Mouse (Mus musculus): ENCODE results near the gene Trim33. TPM values are rescaled to one million over a fixed set of nuclear protein-coding genes. Genes with fewer than 3 reads are reported as not detected.

Gene Trim33
- polyA plus RNA-seq, 2 experiments, result 4.7 to 6.7 TPM

- Histone ChIP-seq H3K9me3 (ENCODE audit: control insufficient read depth, low read length) (no peaks in the 10 kb centered on the region), H3K36me3 (replicated peaks; ENCODE audit: control insufficient read depth, insufficient read depth, low read depth) (peaks cover 19% of the 10 kb centered on the region), H3K4me1 (replicated peaks; ENCODE audit: control insufficient read depth in 2 of 2, insufficient read depth in 2 of 2, low read length in 1 of 2) (peaks cover 0 to 2% of the 10 kb centered on the region in 2 experiments; a peak in 1 of 4 replicates), H3K4me3 (ENCODE audit: insufficient read depth in 1 of 2, low read depth in 2 of 2, low read length in 2 of 2) (no peak overlapping the region), H3K4me2 (ENCODE audit: low read depth) (peak overlapping the region; percentile 1; the same call in 1 of the 2 replicates), H3K27me3 (ENCODE audit: control insufficient read depth, insufficient read depth, low read length) (no peaks in the 10 kb centered on the region), H3K27ac (no peak overlapping the region), H3K9ac (replicated peaks) (no peak overlapping the region)
- DNase-seq (ENCODE audit: low read depth in 3 of 3, low spot score in 3 of 3), result peak in 1 of 3 experiments; percentile 30
- TF ChIP-seq CTCF (IDR thresholded peaks at IDR 0.05; ENCODE audit: low read depth), result no peak
- peak; percentile 78 for TF ChIP-seq EP300 (IDR thresholded peaks at IDR 0.05; ENCODE audit: low read depth)
- 29% methylated on average over 5 of the region's 5 CpGs for WGBS (ENCODE audit: insufficient replicate concordance)
- peak; percentile 80 for ATAC-seq (ENCODE audit: insufficient read depth)
Observed at GRCm38 (mm10) chr3:103353518-103353917, 74.4 kb downstream of the Trim33 start.

- Histone ChIP-seq H3K4me3 (ENCODE audit: insufficient read depth in 1 of 2, low read depth in 2 of 2, low read length in 2 of 2) (no peak overlapping the region), H3K36me3 (replicated peaks; ENCODE audit: control insufficient read depth, insufficient read depth, low read depth) (peaks cover 19% of the 10 kb centered on the region), H3K4me2 (ENCODE audit: low read depth) (no peak overlapping the region), H3K27me3 (ENCODE audit: control insufficient read depth, insufficient read depth, low read length) (no peaks in the 10 kb centered on the region), H3K4me1 (replicated peaks; ENCODE audit: control insufficient read depth in 2 of 2, insufficient read depth in 2 of 2, low read length in 1 of 2) (peaks cover 0 to 2% of the 10 kb centered on the region in 2 experiments; a peak in 1 of 4 replicates), H3K9me3 (ENCODE audit: control insufficient read depth, low read length) (no peaks in the 10 kb centered on the region), H3K9ac (replicated peaks) (no peak overlapping the region), H3K27ac (no peak overlapping the region)
- TF ChIP-seq CTCF (IDR thresholded peaks at IDR 0.05; ENCODE audit: low read depth), result no peak
- TF ChIP-seq EP300 (IDR thresholded peaks at IDR 0.05; ENCODE audit: low read depth), result no peak
- DNase-seq (ENCODE audit: low read depth in 3 of 3, low spot score in 3 of 3) (no peak), ATAC-seq (ENCODE audit: insufficient read depth) (peak; percentile 59; the same call in 1 of the 2 replicates)
- WGBS (ENCODE audit: insufficient replicate concordance), result 19% methylated on average over 2 of the region's 2 CpGs
Observed at GRCm38 (mm10) chr3:103354041-103354440, 74.9 kb downstream of the Trim33 start.

- Histone ChIP-seq H3K9me3 (ENCODE audit: control insufficient read depth, low read length) (no peaks in the 10 kb centered on the region), H3K36me3 (replicated peaks; ENCODE audit: control insufficient read depth, insufficient read depth, low read depth) (peaks cover 5% of the 10 kb centered on the region; the same call in 1 of the 2 replicates), H3K4me2 (ENCODE audit: low read depth) (no peak overlapping the region), H3K27ac (no peak overlapping the region), H3K27me3 (ENCODE audit: control insufficient read depth, insufficient read depth, low read length) (no peaks in the 10 kb centered on the region), H3K9ac (replicated peaks) (no peak overlapping the region), H3K4me1 (replicated peaks; ENCODE audit: control insufficient read depth in 2 of 2, insufficient read depth in 2 of 2, low read length in 1 of 2) (peaks cover 0 to 5% of the 10 kb centered on the region in 2 experiments; a peak in 2 of 4 replicates), H3K4me3 (ENCODE audit: insufficient read depth in 1 of 2, low read depth in 2 of 2, low read length in 2 of 2) (no peak overlapping the region)
- ATAC-seq (ENCODE audit: insufficient read depth), result no peak
- TF ChIP-seq EP300 (IDR thresholded peaks at IDR 0.05; ENCODE audit: low read depth) (no peak), CTCF (IDR thresholded peaks at IDR 0.05; ENCODE audit: low read depth) (no peak)
- 86% methylated on average over 7 of the region's 7 CpGs for WGBS (ENCODE audit: insufficient replicate concordance)
- DNase-seq (ENCODE audit: low read depth in 3 of 3, low spot score in 3 of 3), result no peak
Observed at GRCm38 (mm10) chr3:103361150-103361549, 82.1 kb downstream of the Trim33 start.

GRCm38 (mm10) chr3:103364182-103364945 is 85.3 kb downstream of the Trim33 start:
- Histone ChIP-seq H3K27me3 (ENCODE audit: control insufficient read depth, insufficient read depth, low read length) (no peaks in the 10 kb centered on the region), H3K4me1 (replicated peaks; ENCODE audit: control insufficient read depth in 2 of 2, insufficient read depth in 2 of 2, low read length in 1 of 2) (peaks cover 0 to 5% of the 10 kb centered on the region in 2 experiments; a peak in 2 of 4 replicates), H3K9me3 (ENCODE audit: control insufficient read depth, low read length) (no peaks in the 10 kb centered on the region), H3K9ac (replicated peaks) (no peak overlapping the region), H3K27ac (no peak overlapping the region), H3K4me3 (ENCODE audit: insufficient read depth in 1 of 2, low read depth in 2 of 2, low read length in 2 of 2) (no peak overlapping the region), H3K36me3 (replicated peaks; ENCODE audit: control insufficient read depth, insufficient read depth, low read depth) (no peaks in the 10 kb centered on the region; the same call in 1 of the 2 replicates), H3K4me2 (ENCODE audit: low read depth) (no peak overlapping the region)
- DNase-seq (ENCODE audit: low read depth in 3 of 3, low spot score in 3 of 3), result no peak
- no peak for TF ChIP-seq CTCF (IDR thresholded peaks at IDR 0.05; ENCODE audit: low read depth)
- no peak for TF ChIP-seq EP300 (IDR thresholded peaks at IDR 0.05; ENCODE audit: low read depth)
- no peak for ATAC-seq (ENCODE audit: insufficient read depth)
- 63% methylated on average over 11 of the region's 11 CpGs for WGBS (ENCODE audit: insufficient replicate concordance)

- Histone ChIP-seq H3K4me2 (ENCODE audit: low read depth) (no peak overlapping the region), H3K4me1 (replicated peaks; ENCODE audit: control insufficient read depth in 2 of 2, insufficient read depth in 2 of 2, low read length in 1 of 2) (no peaks in the 10 kb centered on the region), H3K27me3 (ENCODE audit: control insufficient read depth, insufficient read depth, low read length) (no peaks in the 10 kb centered on the region), H3K4me3 (ENCODE audit: insufficient read depth in 1 of 2, low read depth in 2 of 2, low read length in 2 of 2) (no peak overlapping the region), H3K27ac (no peak overlapping the region), H3K36me3 (replicated peaks; ENCODE audit: control insufficient read depth, insufficient read depth, low read depth) (no peaks in the 10 kb centered on the region), H3K9me3 (ENCODE audit: control insufficient read depth, low read length) (no peaks in the 10 kb centered on the region), H3K9ac (replicated peaks) (no peak overlapping the region)
- DNase-seq (ENCODE audit: low read depth in 3 of 3, low spot score in 3 of 3) (no peak), ATAC-seq (ENCODE audit: insufficient read depth) (no peak)
- TF ChIP-seq CTCF (IDR thresholded peaks at IDR 0.05; ENCODE audit: low read depth), result no peak
- TF ChIP-seq EP300 (IDR thresholded peaks at IDR 0.05; ENCODE audit: low read depth), result no peak
- WGBS (ENCODE audit: insufficient replicate concordance), result 69% methylated on average over 11 of the region's 11 CpGs
Observed at GRCm38 (mm10) chr3:103367176-103367970, 88.3 kb downstream of the Trim33 start.
